Mouse (Mus musculus) liver, postnatal 0 days (tissue): ENCODE measurements at regions not wholly inside any gene's neighbourhood (a gene's known extent, or its start where the extent isn't known, plus 50 kb on each side); places are given as distances from the start of the nearest gene placed in this dataset.

ENCODE experiments used
- ATAC-seq: fragments of 200-750 bp; cut with Nextera tagmentation; 2 replicates; pipeline ENCODE4 v1.8.0; 2017; ENCODE audit warnings: mild to moderate bottlenecking, moderate library complexity
- DNase-seq: peaks from one replicate; pipeline ENCODE4 v3.0.0-alpha.2; 2016
- H3K27ac ChIP-seq: fragments of 300-500 bp; sonication (generic); 2 replicates; pipeline ENCODE4 v1.5.1; 2014; ENCODE audit warnings: antibody characterized with exemption, moderate library complexity, mild to moderate bottlenecking, low read depth
- H3K27me3 ChIP-seq: fragments of 300-500 bp; sonication (generic); 2 replicates; pipeline ENCODE4 v1.6.1; 2014; ENCODE audit warnings: low read length, control low read depth, mixed read lengths; ENCODE audit not compliant: insufficient read depth
- H3K36me3 ChIP-seq: fragments of 300-500 bp; sonication (generic); replicated peaks from 2 replicates; pipeline ENCODE4 v1.6.1; 2014; ENCODE audit warnings: mild to moderate bottlenecking, control low read depth, low read length, moderate library complexity, mixed read lengths; ENCODE audit not compliant: insufficient read depth
- H3K4me1 ChIP-seq: fragments of 300-500 bp; sonication (generic); 2 replicates; pipeline ENCODE4 v1.6.1; 2014; ENCODE audit warnings: antibody characterized with exemption, mild to moderate bottlenecking, control low read depth; ENCODE audit not compliant: insufficient read depth
- H3K4me2 ChIP-seq: fragments of 300-500 bp; sonication (generic); 2 replicates; pipeline ENCODE4 v1.6.1; 2014; ENCODE audit warnings: low read depth, mild to moderate bottlenecking, low read length, moderate library complexity, mixed read lengths
- H3K4me3 ChIP-seq: fragments of 300-500 bp; sonication (generic); 2 replicates; pipeline ENCODE4 v1.5.1; 2014; ENCODE audit warnings: low read depth, low read length
- H3K9ac ChIP-seq: fragments of 300-500 bp; sonication (generic); replicated peaks from 2 replicates; pipeline ENCODE4 v1.6.1; 2014; ENCODE audit warnings: mild to moderate bottlenecking, moderate library complexity
- H3K9me3 ChIP-seq: fragments of 300-500 bp; sonication (generic); 2 replicates; pipeline ENCODE4 v1.6.1; 2016; ENCODE audit warnings: mild to moderate bottlenecking, control low read depth, low read length, mixed read lengths
- CTCF ChIP-seq: sonication (generic); IDR thresholded peaks from 2 replicates; pipeline ENCODE4 v1.5.1; 2016; ENCODE audit warnings: antibody characterized with exemption, low read depth
- EP300 ChIP-seq: IDR thresholded peaks from 2 replicates; pipeline ENCODE4 v1.6.1; 2016; ENCODE audit warnings: antibody characterized with exemption, low read depth, mild to moderate bottlenecking
- WGBS: fragments of 180-500 bp; shearing (Covaris S2); extraction: QIAGEN DNeasy Blood & Tissue Kit; methylation state at CpG from one replicate; pipeline ENCODE4 v1.1.7; 2014; ENCODE audit not compliant: insufficient replicate concordance; 5-methylcytosine and 5-hydroxymethylcytosine counted together

- WGBS: 41% methylated on average over 5 of the region's 5 CpGs
- no peaks in the 10 kb centered on the region for H3K4me1 ChIP-seq
- ATAC-seq: no peak
- no peak overlapping the region for H3K9ac ChIP-seq
- H3K4me3 ChIP-seq: no peak overlapping the region
- no peak for TF ChIP-seq CTCF
- TF ChIP-seq EP300: no peak
- H3K27me3 ChIP-seq: no peaks in the 10 kb centered on the region
- H3K4me2 ChIP-seq: no peak overlapping the region
- no peak for DNase-seq
- H3K36me3 ChIP-seq: no peaks in the 10 kb centered on the region
- H3K27ac ChIP-seq: no peak overlapping the region
- no peaks in the 10 kb centered on the region for H3K9me3 ChIP-seq
Observed at GRCm38 (mm10) chr2:83332056-83332769, 312.0 kb upstream of the Zc3h15 start.

GRCm38 (mm10) chr2:83332770-83333157 lies 311.5 kb upstream of the Zc3h15 start:
- WGBS: 26% methylated on average over 5 of the region's 5 CpGs

GRCm38 (mm10) chr2:83337364-83337763 lies 306.9 kb upstream of the Zc3h15 start:
- Histone ChIP-seq H3K36me3 (no peaks in the 10 kb centered on the region), H3K4me1 (no peaks in the 10 kb centered on the region), H3K9ac (no peak overlapping the region), H3K27ac (no peak overlapping the region), H3K4me2 (no peak overlapping the region), H3K4me3 (no peak overlapping the region), H3K27me3 (no peaks in the 10 kb centered on the region), H3K9me3 (no peaks in the 10 kb centered on the region)
- 25% methylated on average over 4 of the region's 4 CpGs for WGBS
- DNase-seq (no peak), ATAC-seq (no peak)
- TF ChIP-seq CTCF: peak; percentile 54
- TF ChIP-seq EP300: no peak

More at GRCm38 (mm10) chr2:83332770-83333157, 311.5 kb upstream of the Zc3h15 start:
- no peak overlapping the region for H3K9ac ChIP-seq
- H3K27me3 ChIP-seq: no peaks in the 10 kb centered on the region
- DNase-seq (no peak), ATAC-seq (no peak)
- no peaks in the 10 kb centered on the region for H3K4me1 ChIP-seq
- peak; percentile 44 for TF ChIP-seq CTCF
- no peak for TF ChIP-seq EP300
- no peak overlapping the region for H3K4me3 ChIP-seq
- no peaks in the 10 kb centered on the region for H3K36me3 ChIP-seq
- no peak overlapping the region for H3K4me2 ChIP-seq
- H3K9me3 ChIP-seq: no peaks in the 10 kb centered on the region
- H3K27ac ChIP-seq: no peak overlapping the region

- Histone ChIP-seq H3K36me3 (no peaks in the 10 kb centered on the region), H3K4me1 (no peaks in the 10 kb centered on the region), H3K27ac (no peak overlapping the region), H3K4me2 (no peak overlapping the region), H3K4me3 (no peak overlapping the region), H3K9ac (no peak overlapping the region), H3K9me3 (no peaks in the 10 kb centered on the region), H3K27me3 (no peaks in the 10 kb centered on the region)
- no peak for DNase-seq
- ATAC-seq: no peak
- no peak for TF ChIP-seq EP300
- TF ChIP-seq CTCF: no peak
- WGBS: 73% methylated on average over 6 of the region's 6 CpGs
Observed at GRCm38 (mm10) chr2:83340168-83340567, 304.1 kb upstream of the Zc3h15 start.
